Comparison of ENCODE assay signal across 8 mouse cellular contexts in genomic region chr13:21279076-21279475, GRCm38 (mm10). TPM values are rescaled to one million over a fixed set of nuclear protein-coding genes. Genes with fewer than 3 reads are reported as not detected.
A peak's percentile ranks its signal among the peaks of the same experiment; 100 is the strongest.
DNase-seq lines count a peak whose midpoint lies in the region; ATAC-seq and TF ChIP-seq lines count a peak whose summit lies in the region.

No protein-coding gene starts in this region.

- no peak for DNase-seq in layer of hippocampus, adult 2 months (ENCODE audit: low spot score in 2 of 2)
- DNase-seq in layer of hippocampus, adult 8-10 months (ENCODE audit: low spot score in 2 of 2) = no peak
- no peak for DNase-seq in embryonic facial prominence, embryonic 10.5 days (ENCODE audit: low spot score)
- no peak for DNase-seq in urinary bladder, adult 18-20 months (ENCODE audit: low spot score in 2 of 2)
- no peak for DNase-seq in right cerebral cortex, adult 2 months (ENCODE audit: low spot score in 2 of 2)
- DNase-seq in c-Kit-positive CD71-positive TER-119-positive erythroid progenitor cells, embryonic 14.5 days (ENCODE audit: low spot score) = no peak

- no peaks in the 10 kb centered on the region for H3K36me3 ChIP-seq in embryonic facial prominence, embryonic 10.5 days (replicated peaks)
- H3K36me3 ChIP-seq in intestine, embryonic 15.5 days = no peaks in the 10 kb centered on the region
- no peaks in the 10 kb centered on the region for H3K36me3 ChIP-seq in neural tube, embryonic 13.5 days

- peaks cover 22% of the 10 kb centered on the region for H3K4me1 ChIP-seq in embryonic facial prominence, embryonic 10.5 days
- 0 out of 2 replicates have a peak, but pooled peaks cover 3% of the 10 kb centered on the region for H3K4me1 ChIP-seq in intestine, embryonic 15.5 days (replicated peaks)
- peaks cover 17% of the 10 kb centered on the region for H3K4me1 ChIP-seq in neural tube, embryonic 13.5 days (replicated peaks)

- peak overlapping the region; percentile 65 for H3K4me2 ChIP-seq in intestine, embryonic 15.5 days (replicated peaks)
- H3K4me2 ChIP-seq in neural tube, embryonic 13.5 days = peak overlapping the region; percentile 65

- H3K4me3 ChIP-seq in layer of hippocampus, adult 2 months = peak overlapping the region; percentile 69
- peak overlapping the region; percentile 61 for H3K4me3 ChIP-seq in embryonic facial prominence, embryonic 10.5 days
- peak overlapping the region; percentile 44 for H3K4me3 ChIP-seq in intestine, embryonic 15.5 days (replicated peaks)
- peak overlapping the region; percentile 50 for H3K4me3 ChIP-seq in neural tube, embryonic 13.5 days

- no peak overlapping the region for H3K27ac ChIP-seq in layer of hippocampus, adult 2 months
- no peak overlapping the region for H3K27ac ChIP-seq in embryonic facial prominence, embryonic 10.5 days (replicated peaks)
- no peak overlapping the region for H3K27ac ChIP-seq in intestine, embryonic 15.5 days
- no peak overlapping the region for H3K27ac ChIP-seq in neural tube, embryonic 13.5 days (replicated peaks)

- H3K27me3 ChIP-seq in embryonic facial prominence, embryonic 10.5 days (replicated peaks; ENCODE audit: low read depth, poor library complexity, severe bottlenecking) = peaks cover 17% of the 10 kb centered on the region
- no peaks in the 10 kb centered on the region for H3K27me3 ChIP-seq in intestine, embryonic 15.5 days (replicated peaks)
- 0 out of 2 replicates have a peak, but pooled peaks cover 12% of the 10 kb centered on the region for H3K27me3 ChIP-seq in neural tube, embryonic 13.5 days

- 6% methylated on average over 8 of the region's 8 CpGs for WGBS in embryonic facial prominence, embryonic 10.5 days
- 7% methylated on average over 8 of the region's 8 CpGs for WGBS in intestine, embryonic 15.5 days
- 8% methylated on average over 8 of the region's 8 CpGs for whole genome bisulfite sequencing in neural tube, embryonic 13.5 days

- H3K9ac ChIP-seq in intestine, embryonic 15.5 days = peak overlapping the region; percentile 15; the same call in 1 of the 2 replicates
- H3K9ac ChIP-seq in neural tube, embryonic 13.5 days = peak overlapping the region; percentile 57

- no peak for TF ChIP-seq CTCF in layer of hippocampus, adult 2 months (conservative IDR thresholded peaks at IDR 0.05)

- no peak for ATAC-seq in intestine, embryonic 15.5 days
- ATAC-seq in neural tube, embryonic 13.5 days (ENCODE audit: low read depth) = peak; percentile 9; the same call in 1 of the 2 replicates

- no peaks in the 10 kb centered on the region for H3K9me3 ChIP-seq in embryonic facial prominence, embryonic 10.5 days
- H3K9me3 ChIP-seq in intestine, embryonic 15.5 days = no peaks in the 10 kb centered on the region
- H3K9me3 ChIP-seq in neural tube, embryonic 13.5 days = no peaks in the 10 kb centered on the region

RNA-seq across cellular contexts. Expression of gene Gpx5, which starts 13.5 kb away (rescaled TPM):
- total RNA-seq in layer of hippocampus, adult 2 months (2021) = not detected
- total RNA-seq in layer of hippocampus, adult 8-10 months (2022) = not detected
- not detected in 2 replicates for polyA plus RNA-seq in embryonic facial prominence, embryonic 10.5 days (2016; fragmentation: Nextera tagmentation; extraction: Ambion mirVana)
- not detected in 2 replicates for polyA plus RNA-seq in intestine, embryonic 15.5 days (2015; fragmentation: Nextera tagmentation; extraction: Ambion mirVana)
- not detected in 2 replicates for polyA plus RNA-seq in neural tube, embryonic 13.5 days (2015; fragmentation: Nextera tagmentation; extraction: Ambion mirVana)

RNA-seq across cellular contexts. Expression of gene Gpx6, which starts 32.8 kb away (rescaled TPM):
- total RNA-seq in layer of hippocampus, adult 2 months (2021) = not detected
- not detected for total RNA-seq in layer of hippocampus, adult 8-10 months (2022)
- 0.24 and 0.36 TPM in 2 replicates for polyA plus RNA-seq in embryonic facial prominence, embryonic 10.5 days (2016; fragmentation: Nextera tagmentation; extraction: Ambion mirVana)
- not detected in 2 replicates for polyA plus RNA-seq in intestine, embryonic 15.5 days (2015; fragmentation: Nextera tagmentation; extraction: Ambion mirVana)
- not detected in 2 replicates for polyA plus RNA-seq in neural tube, embryonic 13.5 days (2015; fragmentation: Nextera tagmentation; extraction: Ambion mirVana)
